Mouse (Mus musculus): Measurements from ENCODE around the gene Gm28551.

The Gm28551 gene

DNA sequence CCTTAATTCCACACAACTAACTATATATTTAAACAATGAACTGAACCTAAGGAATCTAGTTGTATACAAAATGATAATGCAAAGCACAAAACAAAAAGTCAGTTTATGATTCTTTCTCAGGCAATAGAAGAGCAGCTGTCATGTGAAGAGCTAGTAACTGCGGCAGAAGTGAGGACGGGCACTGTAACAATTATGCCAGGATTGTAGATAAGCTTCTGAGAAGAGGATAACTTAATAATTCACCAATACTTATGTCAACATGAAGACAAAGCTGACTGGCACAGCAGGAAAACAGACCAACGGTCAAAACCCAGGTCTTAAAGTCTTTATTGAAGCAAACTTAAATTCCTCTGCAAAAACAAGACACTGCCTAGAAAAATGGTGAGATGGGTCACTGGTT is 61.3 kb downstream of the Gm28551 start:
- DNase-seq (ENCODE audit: inconsistent ontology term), result no peak
